Mouse (Mus musculus) kidney, embryonic 14.5 days (tissue): ENCODE data around the gene Heyl. TPM values are rescaled to one million over a fixed set of nuclear protein-coding genes. Genes with fewer than 3 reads are reported as not detected.

Experiments used
- ATAC-seq: fragments of 200-750 bp; cut with Nextera tagmentation; 2 replicates; pipeline ENCODE4 v1.8.0; 2017; ENCODE audit warnings: moderate number of reproducible peaks, mild to moderate bottlenecking, moderate TSS enrichment, moderate library complexity; ENCODE audit not compliant: low FRiP score, low TSS enrichment
- H3K27ac ChIP-seq: fragments of 300-500 bp; sonication (generic); 2 replicates; pipeline ENCODE4 v1.5.1; 2014; ENCODE audit warnings: low read depth, mild to moderate bottlenecking, low read length, moderate library complexity, mixed read lengths
- H3K27me3 ChIP-seq: fragments of 300-500 bp; sonication (generic); 2 replicates; pipeline ENCODE4 v1.6.1; 2014; ENCODE audit warnings: mild to moderate bottlenecking, low read length; ENCODE audit not compliant: control insufficient read depth, insufficient read depth
- H3K36me3 ChIP-seq: fragments of 300-500 bp; sonication (generic); 2 replicates; pipeline ENCODE4 v1.6.1; 2014; ENCODE audit warnings: low read length, mixed read lengths; ENCODE audit not compliant: control insufficient read depth, insufficient read depth
- H3K4me1 ChIP-seq: fragments of 300-500 bp; sonication (generic); 2 replicates; pipeline ENCODE4 v1.6.1; 2014; ENCODE audit warnings: low read length, mixed read lengths; ENCODE audit not compliant: control insufficient read depth, insufficient read depth
- H3K4me2 ChIP-seq: fragments of 300-500 bp; sonication (generic); replicated peaks from 2 replicates; pipeline ENCODE4 v1.6.1; 2014; ENCODE audit warnings: low read depth, mild to moderate bottlenecking, low read length
- H3K4me3 ChIP-seq: fragments of 300-500 bp; sonication (generic); 2 replicates; pipeline ENCODE4 v1.5.1; 2014; ENCODE audit warnings: mild to moderate bottlenecking, low read length
- H3K9ac ChIP-seq: fragments of 300-500 bp; sonication (generic); 2 replicates; pipeline ENCODE4 v1.6.1; 2014; ENCODE audit warnings: low read depth, mild to moderate bottlenecking, low read length, moderate library complexity
- H3K9me3 ChIP-seq: fragments of 300-500 bp; sonication (generic); 2 replicates; pipeline ENCODE4 v1.6.1; 2016; ENCODE audit warnings: low read length; ENCODE audit not compliant: control insufficient read depth
- WGBS: fragments of 180-500 bp; shearing (Covaris S2); extraction: QIAGEN DNeasy Blood & Tissue Kit; methylation state at CpG from one replicate; pipeline ENCODE4 v1.1.7; 2014; 5-methylcytosine and 5-hydroxymethylcytosine counted together
- polyA plus RNA-seq: library from polyadenylated mRNA; unstranded; fragments of >200 nt; fragmentation: Nextera tagmentation; extraction: Ambion mirVana; gene quantifications from 2 replicates; pipeline ENCODE4 v1.2.1, GENCODE M21; 2014

Gene Heyl
- polyA plus RNA-seq, 1 experiment from 2014 or later, result 50.2 TPM

GRCm38 (mm10) chr4:123225718-123226403 is 7.5 kb upstream of the Heyl start:
- H3K27ac ChIP-seq, result peak overlapping the region; percentile 30; the same call in 1 of the 2 replicates
- H3K4me3 ChIP-seq, result no peak overlapping the region
- no peak for ATAC-seq
- H3K4me1 ChIP-seq, result peaks cover 38% of the 10 kb centered on the region
- no peak overlapping the region for H3K4me2 ChIP-seq
- WGBS, result 39% methylated on average over 10 of the region's 10 CpGs
- H3K27me3 ChIP-seq, result no peaks in the 10 kb centered on the region
- H3K36me3 ChIP-seq, result no peaks in the 10 kb centered on the region
- no peak overlapping the region for H3K9ac ChIP-seq
- 0 out of 2 replicates have a peak, but pooled peaks cover 3% of the 10 kb centered on the region for H3K9me3 ChIP-seq

GRCm38 (mm10) chr4:123227707-123228106 is 5.6 kb upstream of the Heyl start:
- H3K4me1 ChIP-seq, result peaks cover 45% of the 10 kb centered on the region
- ATAC-seq, result peak; percentile 11; the same call in 1 of the 2 replicates
- no peak overlapping the region for H3K4me3 ChIP-seq
- H3K4me2 ChIP-seq, result no peak overlapping the region
- H3K27ac ChIP-seq, result peak overlapping the region; percentile 59
- H3K27me3 ChIP-seq, result no peaks in the 10 kb centered on the region
- WGBS, result 36% methylated on average over 4 of the region's 4 CpGs
- H3K9ac ChIP-seq, result no peak overlapping the region
- H3K9me3 ChIP-seq, result 0 out of 2 replicates have a peak, but pooled peaks cover 3% of the 10 kb centered on the region
- no peaks in the 10 kb centered on the region for H3K36me3 ChIP-seq

GRCm38 (mm10) chr4:123228270-123228669 is 5.1 kb upstream of the Heyl start:
- Histone ChIP-seq H3K9me3 (0 out of 2 replicates have a peak, but pooled peaks cover 3% of the 10 kb centered on the region), H3K9ac (no peak overlapping the region), H3K27ac (peak overlapping the region; percentile 59; the same call in 1 of the 2 replicates), H3K4me2 (no peak overlapping the region), H3K27me3 (no peaks in the 10 kb centered on the region), H3K4me3 (no peak overlapping the region), H3K4me1 (peaks cover 51% of the 10 kb centered on the region), H3K36me3 (no peaks in the 10 kb centered on the region)
- ATAC-seq, result peak; percentile 37; the same call in 1 of the 2 replicates
- WGBS, result 13% methylated on average over 2 of the region's 2 CpGs

- no peak overlapping the region for H3K9ac ChIP-seq
- 29% methylated on average over 11 of the region's 11 CpGs for WGBS
- no peaks in the 10 kb centered on the region for H3K27me3 ChIP-seq
- no peaks in the 10 kb centered on the region for H3K9me3 ChIP-seq
- peak overlapping the region; percentile 59; the same call in 1 of the 2 replicates for H3K27ac ChIP-seq
- H3K36me3 ChIP-seq, result no peaks in the 10 kb centered on the region
- H3K4me1 ChIP-seq, result peaks cover 52% of the 10 kb centered on the region
- H3K4me2 ChIP-seq, result no peak overlapping the region
- ATAC-seq, result no peak
- no peak overlapping the region for H3K4me3 ChIP-seq
Observed at GRCm38 (mm10) chr4:123229166-123229565, 4.2 kb upstream of the Heyl start.

GRCm38 (mm10) chr4:123232841-123233240 is 515 bp upstream of the Heyl start:
- 48% methylated on average over 3 of the region's 3 CpGs for WGBS
- no peak for ATAC-seq
- peak overlapping the region; percentile 78; the same call in 1 of the 2 replicates for H3K27ac ChIP-seq
- no peak overlapping the region for H3K9ac ChIP-seq
- H3K4me1 ChIP-seq, result peaks cover 54% of the 10 kb centered on the region
- H3K9me3 ChIP-seq, result no peaks in the 10 kb centered on the region
- H3K4me2 ChIP-seq, result peak overlapping the region; percentile 70
- H3K4me3 ChIP-seq, result no peak overlapping the region; the same call in 1 of the 2 replicates
- H3K27me3 ChIP-seq, result no peaks in the 10 kb centered on the region; the same call in 1 of the 2 replicates
- no peaks in the 10 kb centered on the region for H3K36me3 ChIP-seq

- no peak for ATAC-seq
- H3K27ac ChIP-seq, result peak overlapping the region; percentile 66; the same call in 1 of the 2 replicates
- H3K4me2 ChIP-seq, result peak overlapping the region; percentile 70
- 50% methylated on average over 9 of the region's 9 CpGs for WGBS
- H3K4me1 ChIP-seq, result peaks cover 67% of the 10 kb centered on the region
- H3K9me3 ChIP-seq, result no peaks in the 10 kb centered on the region
- H3K36me3 ChIP-seq, result no peaks in the 10 kb centered on the region
- H3K4me3 ChIP-seq, result peak overlapping the region; percentile 44
- no peaks in the 10 kb centered on the region; the same call in 1 of the 2 replicates for H3K27me3 ChIP-seq
- no peak overlapping the region for H3K9ac ChIP-seq
Observed at GRCm38 (mm10) chr4:123235835-123236430, 2.6 kb downstream of the Heyl start.

- peaks cover 67% of the 10 kb centered on the region for H3K4me1 ChIP-seq
- H3K4me3 ChIP-seq, result peak overlapping the region; percentile 44
- H3K9ac ChIP-seq, result peak overlapping the region; percentile 5; the same call in 1 of the 2 replicates
- H3K9me3 ChIP-seq, result no peaks in the 10 kb centered on the region
- WGBS, result 79% methylated on average over 13 of the region's 13 CpGs
- ATAC-seq, result no peak
- peaks cover 4% of the 10 kb centered on the region for H3K36me3 ChIP-seq
- H3K27me3 ChIP-seq, result no peaks in the 10 kb centered on the region; the same call in 1 of the 2 replicates
- peak overlapping the region; percentile 70; the same call in 1 of the 2 replicates for H3K4me2 ChIP-seq
- H3K27ac ChIP-seq, result peak overlapping the region; percentile 66; the same call in 1 of the 2 replicates
Observed at GRCm38 (mm10) chr4:123236431-123237031, 3.2 kb downstream of the Heyl start.

- peaks cover 11% of the 10 kb centered on the region for H3K36me3 ChIP-seq
- ATAC-seq, result no peak
- no peaks in the 10 kb centered on the region; the same call in 1 of the 2 replicates for H3K27me3 ChIP-seq
- H3K9me3 ChIP-seq, result no peaks in the 10 kb centered on the region
- H3K9ac ChIP-seq, result peak overlapping the region; percentile 5; the same call in 1 of the 2 replicates
- H3K4me3 ChIP-seq, result no peak overlapping the region
- 38% methylated on average over 6 of the region's 6 CpGs for WGBS
- H3K27ac ChIP-seq, result peak overlapping the region; percentile 66; the same call in 1 of the 2 replicates
- peak overlapping the region; percentile 70; the same call in 1 of the 2 replicates for H3K4me2 ChIP-seq
- peaks cover 62% of the 10 kb centered on the region for H3K4me1 ChIP-seq
Observed at GRCm38 (mm10) chr4:123237386-123238266, 4.3 kb downstream of the Heyl start.
